Mouse (Mus musculus) B cell, adult (primary cell): ENCODE data around the gene Gm20736. TPM values are rescaled to one million over a fixed set of nuclear protein-coding genes. Genes with fewer than 3 reads are reported as not detected.

Source experiments
- total RNA-seq: library from RNA; stranded (reverse); gene quantifications from 4 replicates; pipeline ENCODE4 v1.2.4, GENCODE M21; 2023; ENCODE audit not compliant: inconsistent age

Gm20736 gene
- not detected in 4 replicates for total RNA-seq

DNA sequence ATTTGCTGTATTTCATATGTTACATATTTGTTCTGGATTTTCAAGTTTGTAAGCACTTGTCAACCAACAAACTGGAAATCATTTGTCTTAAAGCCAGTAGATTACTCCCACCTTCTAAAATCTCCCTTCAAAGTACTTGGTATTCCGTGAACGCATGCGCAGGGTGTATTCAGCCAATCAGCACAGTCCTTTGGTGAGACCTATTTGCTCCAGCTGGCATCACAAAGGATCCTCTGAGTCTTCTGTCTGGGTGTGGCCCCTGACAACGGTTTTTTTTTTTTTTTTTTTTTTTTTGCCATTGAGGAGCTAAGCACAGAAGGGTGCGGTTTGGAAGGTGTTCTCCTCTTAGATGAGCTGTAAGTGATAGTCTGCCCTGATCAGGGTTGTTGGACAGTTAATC is at the start of gene Gm20736:
Gene Gm20736 (plus strand): TSS at position 301 of the 400 bp plus-strand sequence.

Other genes with a start within 250 kb of the Gm20736 start
- gene Gm20924, start 170.2 kb upstream of the Gm20736 start, total RNA-seq, result not detected in 4 replicates